Mouse (Mus musculus): ENCODE measurements at regions not wholly inside any gene's neighbourhood (a gene's known extent, or its start where the extent isn't known, plus 50 kb on each side); places are given as distances from the start of the nearest gene placed in this dataset.

GRCm38 (mm10) chr9:17587558-17587957 is 704.4 kb upstream of the Chordc1 start:
- 88% methylated on average over 2 of the region's 2 CpGs for WGBS
- no peak overlapping the region for H3K9ac ChIP-seq (ENCODE audit: low read length)
- no peaks in the 10 kb centered on the region for H3K9me3 ChIP-seq (replicated peaks; ENCODE audit: control insufficient read depth, low read length)
- no peaks in the 10 kb centered on the region for H3K4me1 ChIP-seq (ENCODE audit: control insufficient read depth, insufficient read depth, low read length)
- H3K4me3 ChIP-seq (ENCODE audit: low read depth, low read length) = no peak overlapping the region
- no peaks in the 10 kb centered on the region for H3K36me3 ChIP-seq (ENCODE audit: control insufficient read depth, insufficient read depth, low read length)
- no peak for ATAC-seq
- no peak overlapping the region for H3K4me2 ChIP-seq (ENCODE audit: low read length)
- DNase-seq (ENCODE audit: low spot score) = no peak
- H3K27me3 ChIP-seq (replicated peaks; ENCODE audit: control insufficient read depth, insufficient read depth, low read length) = no peaks in the 10 kb centered on the region
- no peak overlapping the region for H3K27ac ChIP-seq (ENCODE audit: low read depth, low read length)

GRCm38 (mm10) chr9:17587968-17588550 is 703.9 kb upstream of the Chordc1 start:
- Histone ChIP-seq H3K9ac (ENCODE audit: low read length) (no peak overlapping the region), H3K4me1 (ENCODE audit: control insufficient read depth, insufficient read depth, low read length) (no peaks in the 10 kb centered on the region), H3K4me2 (ENCODE audit: low read length) (no peak overlapping the region), H3K9me3 (replicated peaks; ENCODE audit: control insufficient read depth, low read length) (no peaks in the 10 kb centered on the region), H3K27ac (ENCODE audit: low read depth, low read length) (no peak overlapping the region), H3K4me3 (ENCODE audit: low read depth, low read length) (no peak overlapping the region), H3K27me3 (replicated peaks; ENCODE audit: control insufficient read depth, insufficient read depth, low read length) (no peaks in the 10 kb centered on the region), H3K36me3 (ENCODE audit: control insufficient read depth, insufficient read depth, low read length) (no peaks in the 10 kb centered on the region)
- 75% methylated on average over 2 of the region's 2 CpGs for WGBS
- peak; percentile 19 for DNase-seq (ENCODE audit: low spot score)
- ATAC-seq = no peak

GRCm38 (mm10) chr9:17611146-17611545 is 680.8 kb upstream of the Chordc1 start:
- ATAC-seq (no peak), DNase-seq (ENCODE audit: low spot score) (no peak)
- 27% methylated on average over 1 of the region's 1 CpGs for WGBS
- H3K27me3 ChIP-seq (replicated peaks; ENCODE audit: control insufficient read depth, insufficient read depth, low read length) = no peaks in the 10 kb centered on the region
- H3K9ac ChIP-seq (ENCODE audit: low read length) = no peak overlapping the region
- H3K4me1 ChIP-seq (ENCODE audit: control insufficient read depth, insufficient read depth, low read length) = no peaks in the 10 kb centered on the region
- H3K4me2 ChIP-seq (ENCODE audit: low read length) = no peak overlapping the region
- H3K4me3 ChIP-seq (ENCODE audit: low read depth, low read length) = no peak overlapping the region
- H3K27ac ChIP-seq (ENCODE audit: low read depth, low read length) = no peak overlapping the region
- no peaks in the 10 kb centered on the region for H3K36me3 ChIP-seq (ENCODE audit: control insufficient read depth, insufficient read depth, low read length)
- no peaks in the 10 kb centered on the region for H3K9me3 ChIP-seq (replicated peaks; ENCODE audit: control insufficient read depth, low read length)

DNA sequence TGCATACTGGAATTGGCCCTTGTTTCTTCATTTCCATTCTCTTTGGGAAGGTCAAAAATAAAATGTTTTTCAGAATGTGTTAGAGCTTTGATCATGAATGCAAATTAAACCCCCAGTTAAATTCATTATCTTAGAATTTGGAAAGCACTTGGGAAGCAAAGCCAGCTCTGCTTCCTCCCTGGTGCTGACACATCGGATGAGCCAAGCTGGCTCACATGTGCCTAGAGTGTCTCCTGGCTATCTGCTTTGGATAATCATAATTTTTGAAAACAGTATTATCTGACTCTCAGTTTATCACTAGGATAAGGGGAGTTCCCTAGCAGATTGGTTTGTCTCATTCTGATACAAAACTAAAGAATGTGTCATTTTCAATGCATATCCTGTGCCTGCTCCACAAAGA is 649.4 kb upstream of the Chordc1 start:
- H3K9ac ChIP-seq (ENCODE audit: low read length) = no peak overlapping the region
- DNase-seq (ENCODE audit: low spot score) (no peak), ATAC-seq (no peak)
- H3K4me3 ChIP-seq (ENCODE audit: low read depth, low read length) = no peak overlapping the region
- no peaks in the 10 kb centered on the region for H3K4me1 ChIP-seq (ENCODE audit: control insufficient read depth, insufficient read depth, low read length)
- no peaks in the 10 kb centered on the region for H3K27me3 ChIP-seq (replicated peaks; ENCODE audit: control insufficient read depth, insufficient read depth, low read length)
- no peak overlapping the region for H3K4me2 ChIP-seq (ENCODE audit: low read length)
- H3K36me3 ChIP-seq (ENCODE audit: control insufficient read depth, insufficient read depth, low read length) = no peaks in the 10 kb centered on the region
- no peak overlapping the region for H3K27ac ChIP-seq (ENCODE audit: low read depth, low read length)
- H3K9me3 ChIP-seq (replicated peaks; ENCODE audit: control insufficient read depth, low read length) = no peaks in the 10 kb centered on the region
- WGBS = 89% methylated on average over 1 of the region's 1 CpGs

DNA sequence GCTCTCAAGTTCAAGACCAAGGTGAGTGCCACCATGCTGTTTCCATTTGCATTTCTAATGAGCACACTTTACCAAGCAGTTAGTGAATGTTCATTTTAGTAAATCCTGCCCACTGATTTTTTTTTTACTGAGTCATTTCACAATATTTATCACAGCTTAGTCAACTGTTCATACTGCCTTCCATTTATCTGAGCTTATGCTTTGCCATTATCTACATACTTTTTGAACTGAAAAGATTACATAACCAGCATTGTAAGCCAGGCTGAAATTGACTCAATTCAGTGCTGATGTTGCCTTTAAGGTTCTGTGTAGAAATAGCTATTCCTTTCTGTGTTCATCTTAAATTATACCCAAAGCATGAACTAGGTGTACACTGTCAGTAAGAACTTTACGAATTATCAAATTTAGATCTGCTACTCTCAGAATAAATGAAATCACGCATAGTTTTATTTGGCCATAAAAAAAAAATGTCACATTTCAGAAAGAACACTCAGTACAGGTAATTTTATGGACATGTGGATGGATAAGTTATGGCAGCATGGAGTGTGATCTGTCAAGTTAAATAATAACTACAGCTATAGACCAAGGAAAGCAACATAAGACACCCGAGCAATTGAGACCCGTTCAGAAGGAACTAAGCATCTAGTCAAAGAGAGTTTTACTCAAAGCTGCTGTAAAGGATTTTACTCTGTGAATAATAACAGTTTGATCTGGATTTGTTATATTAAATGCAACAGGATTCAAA is 645.9 kb upstream of the Chordc1 start:
- no peak for ATAC-seq

DNA sequence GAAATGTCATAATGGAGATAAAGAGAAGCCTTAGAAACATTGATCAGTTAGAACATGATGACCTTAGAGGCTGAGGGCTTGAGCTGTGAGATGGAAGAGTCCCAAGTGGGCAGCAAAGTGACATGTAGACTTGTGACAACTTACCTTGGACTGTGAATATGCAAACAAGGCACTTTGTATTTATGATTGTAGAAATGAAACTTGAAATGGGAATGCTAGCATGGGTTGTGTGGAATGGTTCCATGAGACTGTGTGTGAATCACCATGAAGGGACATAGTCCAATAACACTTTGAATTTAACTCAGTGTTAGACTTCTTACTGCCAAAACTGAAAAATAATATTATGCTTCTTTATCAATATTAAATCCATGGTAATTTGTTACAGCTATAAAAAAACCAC is 638.1 kb upstream of the Chordc1 start:
- H3K4me3 ChIP-seq (ENCODE audit: low read depth, low read length) = no peak overlapping the region
- no peaks in the 10 kb centered on the region for H3K36me3 ChIP-seq (ENCODE audit: control insufficient read depth, insufficient read depth, low read length)
- DNase-seq (ENCODE audit: low spot score) = no peak
- no peak overlapping the region for H3K27ac ChIP-seq (ENCODE audit: low read depth, low read length)
- no peak overlapping the region for H3K9ac ChIP-seq (ENCODE audit: low read length)
- ATAC-seq = no peak
- no peaks in the 10 kb centered on the region for H3K4me1 ChIP-seq (ENCODE audit: control insufficient read depth, insufficient read depth, low read length)
- no peaks in the 10 kb centered on the region for H3K27me3 ChIP-seq (replicated peaks; ENCODE audit: control insufficient read depth, insufficient read depth, low read length)
- no peak overlapping the region for H3K4me2 ChIP-seq (ENCODE audit: low read length)
- H3K9me3 ChIP-seq (replicated peaks; ENCODE audit: control insufficient read depth, low read length) = no peaks in the 10 kb centered on the region

More for the DNA sequence above, 645.9 kb upstream of the Chordc1 start:
- WGBS = 94% methylated on average over 4 of the region's 4 CpGs
- no peak overlapping the region for H3K27ac ChIP-seq (ENCODE audit: low read depth, low read length)
- no peaks in the 10 kb centered on the region for H3K36me3 ChIP-seq (ENCODE audit: control insufficient read depth, insufficient read depth, low read length)
- no peaks in the 10 kb centered on the region for H3K4me1 ChIP-seq (ENCODE audit: control insufficient read depth, insufficient read depth, low read length)
- H3K27me3 ChIP-seq (replicated peaks; ENCODE audit: control insufficient read depth, insufficient read depth, low read length) = no peaks in the 10 kb centered on the region
- no peak overlapping the region for H3K9ac ChIP-seq (ENCODE audit: low read length)
- no peak for DNase-seq (ENCODE audit: low spot score)
- no peaks in the 10 kb centered on the region for H3K9me3 ChIP-seq (replicated peaks; ENCODE audit: control insufficient read depth, low read length)
- H3K4me2 ChIP-seq (ENCODE audit: low read length) = no peak overlapping the region
- no peak overlapping the region for H3K4me3 ChIP-seq (ENCODE audit: low read depth, low read length)

GRCm38 (mm10) chr9:17664113-17664512 is 627.8 kb upstream of the Chordc1 start:
- Histone ChIP-seq H3K4me2 (ENCODE audit: low read length) (no peak overlapping the region), H3K36me3 (ENCODE audit: control insufficient read depth, insufficient read depth, low read length) (no peaks in the 10 kb centered on the region), H3K4me3 (ENCODE audit: low read depth, low read length) (no peak overlapping the region), H3K27me3 (replicated peaks; ENCODE audit: control insufficient read depth, insufficient read depth, low read length) (no peaks in the 10 kb centered on the region), H3K27ac (ENCODE audit: low read depth, low read length) (no peak overlapping the region), H3K9ac (ENCODE audit: low read length) (no peak overlapping the region), H3K4me1 (ENCODE audit: control insufficient read depth, insufficient read depth, low read length) (no peaks in the 10 kb centered on the region), H3K9me3 (replicated peaks; ENCODE audit: control insufficient read depth, low read length) (no peaks in the 10 kb centered on the region)
- DNase-seq (ENCODE audit: low spot score) = peak; percentile 21
- ATAC-seq = no peak
- WGBS = 74% methylated on average over 1 of the region's 1 CpGs

- ATAC-seq (no peak), DNase-seq (ENCODE audit: low spot score) (no peak)
- Histone ChIP-seq H3K27me3 (replicated peaks; ENCODE audit: control insufficient read depth, insufficient read depth, low read length) (no peaks in the 10 kb centered on the region), H3K9me3 (replicated peaks; ENCODE audit: control insufficient read depth, low read length) (no peaks in the 10 kb centered on the region), H3K27ac (ENCODE audit: low read depth, low read length) (no peak overlapping the region), H3K4me1 (ENCODE audit: control insufficient read depth, insufficient read depth, low read length) (no peaks in the 10 kb centered on the region), H3K4me3 (ENCODE audit: low read depth, low read length) (no peak overlapping the region), H3K36me3 (ENCODE audit: control insufficient read depth, insufficient read depth, low read length) (no peaks in the 10 kb centered on the region), H3K9ac (ENCODE audit: low read length) (no peak overlapping the region), H3K4me2 (ENCODE audit: low read length) (no peak overlapping the region)
- 84% methylated on average over 1 of the region's 1 CpGs for WGBS
These were observed 623.7 kb upstream of the Chordc1 start for GRCm38 (mm10) chr9:17668260-17668659.

DNA sequence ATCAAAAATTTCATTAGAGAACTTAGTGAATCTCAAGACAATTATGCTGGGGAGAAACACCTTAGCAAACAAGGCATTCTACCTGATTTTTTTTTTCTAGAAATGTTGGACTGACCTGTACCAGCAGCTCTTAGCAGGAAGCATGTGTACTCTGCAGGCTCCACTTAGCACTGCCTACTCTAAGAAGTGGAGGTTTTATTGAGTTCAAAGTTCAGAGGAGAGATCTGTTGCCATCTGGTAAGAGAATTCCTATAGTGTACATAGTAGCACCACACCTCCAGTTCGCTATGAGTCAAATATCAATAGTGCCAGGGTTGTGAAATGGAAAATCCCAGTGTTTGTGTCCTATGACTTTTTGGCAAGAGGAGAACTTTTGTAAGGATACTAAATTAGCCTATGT is 616.4 kb upstream of the Chordc1 start:
- H3K9me3 ChIP-seq (replicated peaks; ENCODE audit: control insufficient read depth, low read length) = no peaks in the 10 kb centered on the region
- no peaks in the 10 kb centered on the region for H3K27me3 ChIP-seq (replicated peaks; ENCODE audit: control insufficient read depth, insufficient read depth, low read length)
- WGBS = 97% methylated on average over 1 of the region's 1 CpGs
- no peaks in the 10 kb centered on the region for H3K36me3 ChIP-seq (ENCODE audit: control insufficient read depth, insufficient read depth, low read length)
- no peak overlapping the region for H3K9ac ChIP-seq (ENCODE audit: low read length)
- H3K4me2 ChIP-seq (ENCODE audit: low read length) = no peak overlapping the region
- ATAC-seq (no peak), DNase-seq (ENCODE audit: low spot score) (no peak)
- no peaks in the 10 kb centered on the region for H3K4me1 ChIP-seq (ENCODE audit: control insufficient read depth, insufficient read depth, low read length)
- H3K4me3 ChIP-seq (ENCODE audit: low read depth, low read length) = no peak overlapping the region
- no peak overlapping the region for H3K27ac ChIP-seq (ENCODE audit: low read depth, low read length)
